Mouse (Mus musculus): ENCODE measurements around the gene Eno2. TPM values are rescaled to one million over a fixed set of nuclear protein-coding genes. Genes with fewer than 3 reads are reported as not detected.

Eno2 gene
- total and polyA plus RNA-seq, 3 experiments = 20.8 to 24.6 (median 23.6) TPM

DNA sequence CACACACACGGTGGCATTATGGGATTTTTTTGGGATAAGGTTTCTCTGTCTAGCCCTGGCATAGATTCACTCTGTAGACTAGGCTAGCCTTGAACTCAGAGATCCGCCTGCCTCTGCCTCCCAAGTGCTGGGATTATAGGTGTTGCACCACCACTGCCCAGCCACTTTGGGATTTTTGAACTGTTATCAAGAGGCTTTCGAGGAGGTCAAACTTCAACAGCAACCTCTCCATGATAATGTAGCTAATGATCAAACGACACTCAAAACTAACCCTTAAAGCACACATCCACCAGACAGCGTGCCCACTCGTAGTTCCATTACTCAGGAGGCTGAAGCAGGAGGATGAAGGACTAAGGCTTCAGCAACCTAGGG is 38.5 kb upstream of the Eno2 start:
- in situ Hi-C loops (cut with MboI; ENCODE audit: low pct_ligation_motif_present, low pct_unique_long_range_greater_than_20kb, low sequenced_read_pairs) = no loop called here
- DNase-seq (ENCODE audit: extremely low read depth) = no peak
- TF ChIP-seq SMC3 (IDR thresholded peaks at IDR 0.05; ENCODE audit: low read depth, low read length) = no peak
- TF ChIP-seq UBTF (IDR thresholded peaks at IDR 0.05; ENCODE audit: low read depth, low read length) = no peak
- no peak for TF ChIP-seq MEF2A (IDR thresholded peaks at IDR 0.05; ENCODE audit: borderline replicate concordance, low read depth, low read length)
- TF ChIP-seq JUND (conservative IDR thresholded peaks at IDR 0.05; ENCODE audit: low read depth, low read length) = no peak
- no peak for TF ChIP-seq ZKSCAN1 (IDR thresholded peaks at IDR 0.05; ENCODE audit: borderline replicate concordance, low read depth, low read length)
- TF ChIP-seq MAFK (IDR thresholded peaks at IDR 0.05; ENCODE audit: insufficient replicate concordance, low read length) = no peak
- no peak for TF ChIP-seq MYC (IDR thresholded peaks at IDR 0.05; ENCODE audit: low read depth, low read length)
- TF ChIP-seq PAX5 (IDR thresholded peaks at IDR 0.05; ENCODE audit: low read length) = no peak
- no peak for TF ChIP-seq CHD2 (IDR thresholded peaks at IDR 0.05; ENCODE audit: low read length)
- TF ChIP-seq ELF1 (IDR thresholded peaks at IDR 0.05; ENCODE audit: low read depth, low read length) = no peak
- H3K9ac ChIP-seq (ENCODE audit: insufficient read depth, low read depth) = no peak overlapping the region
- H3K4me1 ChIP-seq (ENCODE audit: control insufficient read depth in 1 of 2, insufficient read depth in 2 of 2) = peaks cover 0 to 46% of the 10 kb centered on the region in 2 experiments; a peak in 2 of 4 replicates
- H3K4me3 ChIP-seq (replicated peaks in 1 of 3; ENCODE audit: low read depth in 2 of 3, low read length in 2 of 3, poor library complexity in 1 of 3) = no peak overlapping the region
- H3K79me2 ChIP-seq (replicated peaks; ENCODE audit: control insufficient read depth, extremely low read depth, insufficient read depth, poor library complexity, severe bottlenecking) = peaks cover 14% of the 10 kb centered on the region
- dilution Hi-C loops (cut with MboI; ENCODE audit: extremely low pct_ligation_motif_present, extremely low pct_unique_long_range_greater_than_20kb, low sequenced_read_pairs) = no loop called here
- peaks cover 23 to 52% of the 10 kb centered on the region in 2 experiments for H3K36me3 ChIP-seq (replicated peaks in 1 of 2; ENCODE audit: control insufficient read depth in 1 of 2, insufficient read depth in 1 of 2, low read length in 1 of 2)
- H3K27me3 ChIP-seq (replicated peaks) = no peaks in the 10 kb centered on the region
- peaks cover 4% of the 10 kb centered on the region for H3K9me3 ChIP-seq (replicated peaks; ENCODE audit: low read length)
- H3K4me2 ChIP-seq (ENCODE audit: insufficient read depth, low read depth, poor library complexity, severe bottlenecking) = peak overlapping the region; percentile 17; the same call in 1 of the 2 replicates
- no peak overlapping the region for H3K27ac ChIP-seq (ENCODE audit: insufficient read depth, low read depth)

DNA sequence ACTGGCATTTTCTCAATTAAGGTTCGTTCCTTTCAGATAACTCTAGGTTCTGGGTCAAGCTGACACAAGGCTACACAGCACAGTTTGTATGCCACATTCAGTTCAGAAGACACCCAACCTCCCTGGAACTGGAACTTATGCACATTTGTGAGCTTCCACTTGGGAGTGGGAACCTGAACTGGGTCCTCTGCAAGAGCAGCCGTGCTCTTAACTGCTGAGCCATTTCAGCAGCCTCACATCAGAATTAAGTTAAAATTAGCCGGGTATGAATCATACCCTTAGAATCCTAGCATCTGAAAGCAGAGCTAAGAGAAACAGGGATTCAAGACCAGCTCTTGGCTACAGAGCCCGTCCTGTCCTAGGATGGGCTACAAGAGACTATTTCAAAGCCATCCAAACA is 37.9 kb upstream of the Eno2 start:
- peaks cover 3 to 45% of the 10 kb centered on the region in 2 experiments; a peak in 2 of 4 replicates for H3K4me1 ChIP-seq (ENCODE audit: control insufficient read depth in 1 of 2, insufficient read depth in 2 of 2)
- H3K36me3 ChIP-seq (replicated peaks in 1 of 2; ENCODE audit: control insufficient read depth in 1 of 2, insufficient read depth in 1 of 2, low read length in 1 of 2) = peaks cover 23 to 48% of the 10 kb centered on the region in 2 experiments
- H3K79me2 ChIP-seq (replicated peaks; ENCODE audit: control insufficient read depth, extremely low read depth, insufficient read depth, poor library complexity, severe bottlenecking) = peaks cover 8% of the 10 kb centered on the region; the same call in 1 of the 2 replicates
- no peak overlapping the region for H3K4me3 ChIP-seq (replicated peaks in 1 of 3; ENCODE audit: low read depth in 2 of 3, low read length in 2 of 3, poor library complexity in 1 of 3)
- no peak overlapping the region for H3K27ac ChIP-seq (ENCODE audit: insufficient read depth, low read depth)
- in situ Hi-C loops (cut with MboI; ENCODE audit: low pct_ligation_motif_present, low pct_unique_long_range_greater_than_20kb, low sequenced_read_pairs) (no loop called here), dilution Hi-C loops (cut with MboI; ENCODE audit: extremely low pct_ligation_motif_present, extremely low pct_unique_long_range_greater_than_20kb, low sequenced_read_pairs) (no loop called here)
- peaks cover 4% of the 10 kb centered on the region for H3K9me3 ChIP-seq (replicated peaks; ENCODE audit: low read length)
- no peaks in the 10 kb centered on the region for H3K27me3 ChIP-seq (replicated peaks)
- H3K4me2 ChIP-seq (ENCODE audit: insufficient read depth, low read depth, poor library complexity, severe bottlenecking) = no peak overlapping the region
- H3K9ac ChIP-seq (ENCODE audit: insufficient read depth, low read depth) = no peak overlapping the region
- DNase-seq (ENCODE audit: extremely low read depth) = no peak
- TF ChIP-seq MEF2A (IDR thresholded peaks at IDR 0.05; ENCODE audit: borderline replicate concordance, low read depth, low read length) (no peak), ZNF384 (IDR thresholded peaks at IDR 0.05; ENCODE audit: low read depth, low read length) (no peak), POLR2AphosphoS2 (IDR thresholded peaks at IDR 0.05; ENCODE audit: low read depth, low read length) (no peak), EP300 (IDR thresholded peaks at IDR 0.05; ENCODE audit: low read length) (no peak), TBP (conservative IDR thresholded peaks at IDR 0.05; ENCODE audit: low read depth, low read length) (no peak), ETS1 (conservative IDR thresholded peaks at IDR 0.05; ENCODE audit: low read depth, low read length) (no peak), ELF1 (IDR thresholded peaks at IDR 0.05; ENCODE audit: low read depth, low read length) (no peak), GABPA (IDR thresholded peaks at IDR 0.05; ENCODE audit: insufficient replicate concordance, low read depth, low read length) (no peak), HCFC1 (IDR thresholded peaks at IDR 0.05; ENCODE audit: low read depth, low read length) (no peak), ZC3H11A (IDR thresholded peaks at IDR 0.05; ENCODE audit: low read depth, low read length) (no peak), USF2 (conservative IDR thresholded peaks at IDR 0.05; ENCODE audit: low read depth, low read length) (no peak), CHD1 (IDR thresholded peaks at IDR 0.05; ENCODE audit: low read depth, low read length) (no peak), MYC (IDR thresholded peaks at IDR 0.05; ENCODE audit: low read depth, low read length) (no peak)
